Mouse (Mus musculus) heart, adult 11 months (tissue): Measurements from ENCODE around the gene Fosb.

ENCODE experiments used
- DNase-seq: peaks from one replicate; pipeline ENCODE4 v3.0.0; 2022

Fosb gene

GRCm38 (mm10) chr7:19279052-19279451 is 30.8 kb downstream of the Fosb start:
- no peak for DNase-seq

- DNase-seq = no peak
Observed at GRCm38 (mm10) chr7:19276253-19276652, 33.6 kb downstream of the Fosb start.

GRCm38 (mm10) chr7:19272173-19272764 is 37.6 kb downstream of the Fosb start:
- peak; percentile 98 for DNase-seq

GRCm38 (mm10) chr7:19271238-19272172 is 38.3 kb downstream of the Fosb start, which contains the start of gene Vasp:
Gene Vasp (minus strand): TSS chr7:19271817.
- peak; percentile 99 for DNase-seq

- DNase-seq = peak; percentile 96
Observed at GRCm38 (mm10) chr7:19270509-19271237, 39.2 kb downstream of the Fosb start.

GRCm38 (mm10) chr7:19269721-19270441 is 40.0 kb downstream of the Fosb start:
- peak; percentile 99 for DNase-seq

GRCm38 (mm10) chr7:19268993-19269681 is 40.7 kb downstream of the Fosb start:
- no peak for DNase-seq

- peak; percentile 94 for DNase-seq
Observed at GRCm38 (mm10) chr7:19267051-19267450, 42.8 kb downstream of the Fosb start.

- DNase-seq = peak; percentile 95
Observed at GRCm38 (mm10) chr7:19265928-19266822, 43.7 kb downstream of the Fosb start.

- peak; percentile 94 for DNase-seq
Observed at GRCm38 (mm10) chr7:19265147-19265546, 44.7 kb downstream of the Fosb start.

- DNase-seq = no peak
Observed at GRCm38 (mm10) chr7:19258336-19258735, 51.5 kb downstream of the Fosb start.

- DNase-seq = peak; percentile 99
Observed at GRCm38 (mm10) chr7:19257390-19258022, 52.3 kb downstream of the Fosb start.

GRCm38 (mm10) chr7:19256567-19256966 is 53.3 kb downstream of the Fosb start:
- no peak for DNase-seq

- DNase-seq = no peak
Observed at GRCm38 (mm10) chr7:19255395-19255794, 54.5 kb downstream of the Fosb start.

GRCm38 (mm10) chr7:19253437-19253836 is 56.4 kb downstream of the Fosb start:
- DNase-seq = no peak
